Comparison of ENCODE assay signal across 25 mouse cellular contexts in genomic region chr9:115322385-115322784, GRCm38 (mm10). TPM values are rescaled to one million over a fixed set of nuclear protein-coding genes. Genes with fewer than 3 reads are reported as not detected.
DNase-seq lines count a peak whose midpoint lies in the region; ATAC-seq and TF ChIP-seq lines count a peak whose summit lies in the region.
"Had no signal": no experiment of that assay in that cellular context is flagged by ENCODE, and none has a peak within 500 bp of the region (broad histone marks: within the 10 kb centered on the region; RNA-seq: fewer than 3 reads in every experiment).

No protein-coding gene starts in this region.

- no peak for TF ChIP-seq CTCF in brain, embryonic 14.5 days (IDR thresholded peaks at IDR 0.05; ENCODE audit: borderline replicate concordance, extremely low read depth, insufficient read depth, insufficient read length)

- H3K9me3 ChIP-seq in forebrain, embryonic 13.5 days (replicated peaks), result no peaks in the 10 kb centered on the region
- no peaks in the 10 kb centered on the region for H3K9me3 ChIP-seq in forebrain, embryonic 11.5 days (ENCODE audit: control insufficient read depth, low read length)
- H3K9me3 ChIP-seq in forebrain, embryonic 15.5 days, result no peaks in the 10 kb centered on the region
- H3K9me3 ChIP-seq in forebrain, embryonic 10.5 days, result peaks cover under 1% of the 10 kb centered on the region; the same call in 1 of the 2 replicates
- H3K9me3 ChIP-seq: embryonic facial prominence, embryonic 13.5 days; embryonic facial prominence, embryonic 15.5 days had no signal

- H3K27ac ChIP-seq in forebrain, embryonic 13.5 days, result no peak overlapping the region
- H3K27ac ChIP-seq in forebrain, embryonic 11.5 days (ENCODE audit: low read depth, low read length), result no peak overlapping the region
- H3K27ac ChIP-seq in forebrain, embryonic 15.5 days (replicated peaks), result no peak overlapping the region
- no peak overlapping the region for H3K27ac ChIP-seq in forebrain, embryonic 10.5 days
- H3K27ac ChIP-seq: embryonic facial prominence, embryonic 13.5 days; embryonic facial prominence, embryonic 15.5 days had no signal

- peaks cover 6% of the 10 kb centered on the region for H3K4me1 ChIP-seq in forebrain, embryonic 13.5 days
- peaks cover 6% of the 10 kb centered on the region; the same call in 1 of the 2 replicates for H3K4me1 ChIP-seq in forebrain, embryonic 11.5 days (replicated peaks; ENCODE audit: control insufficient read depth, insufficient read depth, low read length)
- H3K4me1 ChIP-seq in forebrain, embryonic 15.5 days, result peaks cover 11% of the 10 kb centered on the region; the same call in 1 of the 2 replicates
- peaks cover 30% of the 10 kb centered on the region for H3K4me1 ChIP-seq in forebrain, embryonic 10.5 days

- no peaks in the 10 kb centered on the region for H3K36me3 ChIP-seq in forebrain, embryonic 13.5 days (ENCODE audit: poor library complexity, severe bottlenecking)
- no peaks in the 10 kb centered on the region for H3K36me3 ChIP-seq in forebrain, embryonic 11.5 days (ENCODE audit: control insufficient read depth, insufficient read depth, low read length)
- no peaks in the 10 kb centered on the region for H3K36me3 ChIP-seq in forebrain, embryonic 15.5 days
- H3K36me3 ChIP-seq in forebrain, embryonic 10.5 days (replicated peaks), result no peaks in the 10 kb centered on the region
- H3K36me3 ChIP-seq: embryonic facial prominence, embryonic 13.5 days; embryonic facial prominence, embryonic 15.5 days; G1E had no signal

- H3K4me3 ChIP-seq in forebrain, embryonic 13.5 days, result no peak overlapping the region
- H3K4me3 ChIP-seq in forebrain, embryonic 11.5 days (ENCODE audit: low read depth, low read length), result no peak overlapping the region
- no peak overlapping the region for H3K4me3 ChIP-seq in forebrain, embryonic 15.5 days
- H3K4me3 ChIP-seq in forebrain, embryonic 10.5 days, result no peak overlapping the region
- H3K4me3 ChIP-seq: embryonic facial prominence, embryonic 13.5 days; embryonic facial prominence, embryonic 15.5 days; erythroblast, embryonic 14.5 days had no signal

- H3K4me2 ChIP-seq in forebrain, embryonic 13.5 days, result no peak overlapping the region
- H3K4me2 ChIP-seq in forebrain, embryonic 11.5 days (ENCODE audit: low read depth, low read length, severe bottlenecking), result no peak overlapping the region
- no peak overlapping the region for H3K4me2 ChIP-seq in forebrain, embryonic 15.5 days (replicated peaks)
- H3K4me2 ChIP-seq: embryonic facial prominence, embryonic 13.5 days; embryonic facial prominence, embryonic 15.5 days had no signal

- no peak overlapping the region for H3K9ac ChIP-seq in forebrain, embryonic 13.5 days
- no peak overlapping the region for H3K9ac ChIP-seq in forebrain, embryonic 11.5 days (ENCODE audit: low read length)
- no peak overlapping the region for H3K9ac ChIP-seq in forebrain, embryonic 15.5 days (replicated peaks)
- H3K9ac ChIP-seq: embryonic facial prominence, embryonic 13.5 days; embryonic facial prominence, embryonic 15.5 days had no signal

- TF ChIP-seq POLR2A in brain, embryonic 14.5 days (IDR thresholded peaks at IDR 0.05; ENCODE audit: borderline replicate concordance, extremely low read depth, insufficient read depth, insufficient read length, poor library complexity, severe bottlenecking), result no peak

- no peak for DNase-seq in forebrain, embryonic 11.5 days (ENCODE audit: low spot score)
- DNase-seq in forebrain, embryonic 10.5 days (ENCODE audit: extremely low spot score, low spot score), result no peak
- DNase-seq in brain, embryonic 14.5 days (ENCODE audit: low read depth), result peak; percentile 77
- no peak for DNase-seq in right cerebral cortex, postnatal 14 days
- DNase-seq: adrenal gland, adult 8-10 months; adrenal gland, postnatal 14 days; adrenal gland, postnatal 36 days; B cell, adult 2 months; cerebellum, adult 11 months; cerebellum, adult 18-20 months; cerebellum, adult 8-10 months; cerebellum, adult 9-11 months; cerebellum, postnatal 14 days; cerebellum, postnatal 36 days; embryo, embryonic 11 days had no signal

- H3K27me3 ChIP-seq in forebrain, embryonic 13.5 days, result no peaks in the 10 kb centered on the region
- H3K27me3 ChIP-seq in forebrain, embryonic 11.5 days (ENCODE audit: control insufficient read depth, insufficient read depth, low read length), result no peaks in the 10 kb centered on the region
- no peaks in the 10 kb centered on the region for H3K27me3 ChIP-seq in forebrain, embryonic 15.5 days
- no peaks in the 10 kb centered on the region for H3K27me3 ChIP-seq in forebrain, embryonic 10.5 days (ENCODE audit: poor library complexity, severe bottlenecking)
- H3K27me3 ChIP-seq: CH12.LX; embryonic facial prominence, embryonic 13.5 days; embryonic facial prominence, embryonic 15.5 days; Patski had no signal

- peak; percentile 72 for ATAC-seq in forebrain, embryonic 13.5 days
- ATAC-seq in forebrain, embryonic 11.5 days (replicated peaks; ENCODE audit: low FRiP score), result no peak
- ATAC-seq in forebrain, embryonic 15.5 days (replicated peaks), result peak; percentile 64; the same call in 1 of the 2 replicates
- ATAC-seq: activated CD4-positive, CD25-positive, alpha-beta regulatory T cell, adult 4 months; CD4-positive, CD25-positive, alpha-beta regulatory T cell, adult 4 months; Patski had no signal

- WGBS in forebrain, embryonic 13.5 days, result 66% methylated on average over 6 of the region's 6 CpGs
- WGBS in forebrain, embryonic 11.5 days, result 92% methylated on average over 6 of the region's 6 CpGs
- 53% methylated on average over 6 of the region's 6 CpGs for WGBS in forebrain, embryonic 15.5 days
- 96% methylated on average over 6 of the region's 6 CpGs for WGBS in forebrain, embryonic 10.5 days

RNA-seq across cellular contexts. Expression of gene Stt3b, which starts 12.2 kb away (rescaled TPM):
- polyA plus RNA-seq in forebrain, embryonic 13.5 days (2015; fragmentation: Nextera tagmentation; extraction: Ambion mirVana), result 63.3 and 70.1 TPM in 2 replicates
- 104 and 110 TPM in 2 replicates for polyA plus RNA-seq in forebrain, embryonic 11.5 days (2014; fragmentation: Nextera tagmentation; extraction: Ambion mirVana)
- 77.5 and 80.5 TPM in 2 replicates for polyA plus RNA-seq in forebrain, embryonic 15.5 days (2015; fragmentation: Nextera tagmentation; extraction: Ambion mirVana)
- 85.5 and 86.8 TPM in 2 replicates for polyA plus RNA-seq in forebrain, embryonic 10.5 days (2016; fragmentation: Nextera tagmentation; extraction: Ambion mirVana)
- polyA plus RNA-seq in brain, embryonic 14.5 days (2012; rRNA removed), result 58.1 and 74.2 TPM in 2 replicates
